Mouse (Mus musculus) brown adipose tissue, adult 24 weeks (tissue): ENCODE data around the gene Zfp808. TPM values are rescaled to one million over a fixed set of nuclear protein-coding genes. Genes with fewer than 3 reads are reported as not detected.
A peak's percentile ranks its signal among the peaks of the same experiment; 100 is the strongest.
"Not testable (repeated sequence)": the region's sequence is repeated elsewhere in the genome, so short reads cannot be mapped to it uniquely, and the experiment has no call there.

Experiments
- H3K27ac ChIP-seq: fragments of 200-500 bp; replicated peaks from 2 replicates; pipeline ENCODE4 v1.5.1; 2012; ENCODE audit warnings: low read depth, mild to moderate bottlenecking, low read length
- H3K4me1 ChIP-seq: fragments of 200-500 bp; 2 replicates; pipeline ENCODE4 v1.6.1; 2012; ENCODE audit warnings: low read length, mixed read lengths; ENCODE audit not compliant: control insufficient read depth, insufficient read depth, insufficient read length
- H3K4me3 ChIP-seq: fragments of 200-500 bp; 2 replicates; pipeline ENCODE4 v1.5.1; 2012; ENCODE audit warnings: low read depth, mild to moderate bottlenecking, low read length, moderate library complexity; ENCODE audit not compliant: insufficient read depth
- polyA plus RNA-seq: library from polyadenylated mRNA; stranded (reverse); fragments of >200 nt; gene quantifications from 2 replicates; pipeline ENCODE4 v1.2.4, GENCODE M21; 2012; ENCODE audit not compliant: missing spikeins, insufficient read depth, insufficient read length

The Zfp808 gene
- 0.48 TPM in 1 of 2 replicates, not detected in the other for polyA plus RNA-seq

GRCm38 (mm10) chr13:62129432-62130171 lies at the start of gene Zfp808:
TSS of gene Zfp808 (plus strand) at chr13:62129886.
- H3K27ac ChIP-seq, H3K4me1 ChIP-seq: not testable (repeated sequence)
- peak within 1 kb of the TSS; percentile 83 for H3K4me3 ChIP-seq

GRCm38 (mm10) chr13:62098786-62099185 lies 30.9 kb upstream of the Zfp808 start:
- not testable (repeated sequence) for H3K4me1 ChIP-seq, H3K4me3 ChIP-seq, H3K27ac ChIP-seq

- H3K27ac ChIP-seq, H3K4me1 ChIP-seq, H3K4me3 ChIP-seq: not testable (repeated sequence)
These were observed 30.2 kb upstream of the Zfp808 start for GRCm38 (mm10) chr13:62099454-62099853.

GRCm38 (mm10) chr13:62102368-62102767 lies 27.3 kb upstream of the Zfp808 start:
- not testable (repeated sequence) for H3K4me3 ChIP-seq, H3K4me1 ChIP-seq, H3K27ac ChIP-seq

GRCm38 (mm10) chr13:62115861-62116260 lies 13.8 kb upstream of the Zfp808 start:
- H3K4me1 ChIP-seq, H3K4me3 ChIP-seq, H3K27ac ChIP-seq: not testable (repeated sequence)

- H3K27ac ChIP-seq, H3K4me1 ChIP-seq, H3K4me3 ChIP-seq: not testable (repeated sequence)
These were observed 8.1 kb upstream of the Zfp808 start for GRCm38 (mm10) chr13:62121578-62121977.

- not testable (repeated sequence) for H3K27ac ChIP-seq, H3K4me1 ChIP-seq, H3K4me3 ChIP-seq
These were observed 52.4 kb downstream of the Zfp808 start for GRCm38 (mm10) chr13:62181835-62182755.

GRCm38 (mm10) chr13:62245264-62245663 lies 115.6 kb downstream of the Zfp808 start:
- Histone ChIP-seq H3K4me3 (no peak overlapping the region), H3K27ac (no peak overlapping the region), H3K4me1 (no peaks in the 10 kb centered on the region)

GRCm38 (mm10) chr13:62255226-62255625 lies 125.5 kb downstream of the Zfp808 start:
- H3K4me1 ChIP-seq, H3K4me3 ChIP-seq, H3K27ac ChIP-seq: not testable (repeated sequence)

GRCm38 (mm10) chr13:62263392-62263791 lies 133.7 kb downstream of the Zfp808 start:
- Histone ChIP-seq H3K4me1 (no peaks in the 10 kb centered on the region), H3K4me3 (no peak overlapping the region), H3K27ac (no peak overlapping the region)
